Mouse (Mus musculus): ENCODE measurements around the gene Tmem212.

Gene Tmem212

DNA sequence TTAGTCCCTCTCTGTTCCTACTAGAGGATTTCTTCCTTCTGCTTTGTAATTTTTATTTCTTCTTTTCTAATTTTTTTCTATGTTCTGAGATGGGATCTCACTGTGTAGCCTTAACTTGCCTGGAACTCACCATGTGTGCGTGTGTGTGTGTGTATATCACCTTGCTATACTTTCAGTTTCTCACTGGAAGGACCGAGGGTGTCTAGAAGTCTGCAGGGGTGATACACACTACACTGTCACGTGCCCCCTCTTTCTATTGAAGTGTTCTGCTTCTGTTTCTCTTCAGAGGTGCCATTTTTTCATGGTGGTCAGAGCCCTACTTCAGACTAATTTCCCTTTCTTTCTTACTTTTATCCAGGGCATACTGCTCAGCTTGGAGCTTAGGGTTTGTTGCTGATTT lies 56.4 kb downstream of the Tmem212 start:
- DNase-seq: no peak

DNA sequence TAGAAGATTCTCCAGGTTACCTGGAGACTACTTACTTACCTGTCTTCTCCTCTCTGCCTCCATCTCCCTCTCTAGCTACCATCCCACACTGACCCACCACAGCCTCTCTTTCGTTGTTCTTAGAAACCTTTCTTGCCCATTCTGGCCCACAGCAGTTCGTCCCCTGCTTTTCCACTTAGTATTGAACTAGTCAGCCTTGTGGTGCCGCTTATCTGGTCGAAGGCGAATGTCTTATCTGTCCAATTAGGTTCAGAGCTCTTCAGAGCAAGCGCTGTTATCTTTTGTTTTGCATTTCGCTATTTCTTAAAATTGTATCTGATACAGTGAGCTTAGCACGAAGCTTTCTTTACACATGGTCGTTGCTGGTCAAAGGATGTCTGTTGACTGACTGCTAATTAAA lies 56.9 kb downstream of the Tmem212 start:
- DNase-seq: no peak

DNA sequence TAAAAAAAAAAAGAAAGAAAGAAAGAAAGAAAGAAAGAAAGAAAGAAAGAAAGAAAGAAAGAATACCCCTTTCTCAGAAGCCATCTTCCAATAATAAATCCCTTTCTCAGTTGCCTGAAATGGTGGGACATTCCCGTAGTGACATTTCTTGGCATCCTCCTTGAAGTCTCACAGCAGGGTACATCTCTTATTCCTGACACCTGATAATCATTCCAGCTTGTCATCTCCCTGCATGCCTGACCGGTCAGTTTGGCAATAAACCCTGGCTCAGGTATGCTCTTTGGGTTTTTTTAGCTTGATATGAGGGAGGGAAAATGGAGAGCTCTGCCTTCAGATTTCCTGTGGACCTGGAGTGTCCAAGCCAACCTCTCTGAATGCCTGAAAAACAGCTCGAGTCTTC lies 59.9 kb downstream of the Tmem212 start:
- no peak for DNase-seq

DNA sequence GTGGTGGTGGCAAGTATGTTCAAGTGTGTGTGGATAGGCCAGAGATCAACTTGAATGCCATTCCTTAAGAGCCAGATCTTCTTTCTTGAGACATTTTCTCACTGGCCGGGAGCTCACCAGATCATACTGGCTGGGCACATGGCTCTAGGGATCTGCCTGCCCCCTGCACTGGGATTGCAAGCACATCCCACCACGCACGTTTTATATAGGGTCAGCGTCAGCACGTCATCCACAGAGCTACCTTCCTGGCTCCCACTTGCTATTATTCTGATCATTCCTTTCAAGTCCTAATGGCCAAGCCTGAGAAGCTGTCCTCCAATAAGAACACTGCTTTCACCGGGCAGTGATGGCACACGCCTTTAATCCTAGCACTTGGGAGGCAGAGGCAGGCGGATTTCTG lies 60.4 kb downstream of the Tmem212 start:
- DNase-seq: no peak

DNA sequence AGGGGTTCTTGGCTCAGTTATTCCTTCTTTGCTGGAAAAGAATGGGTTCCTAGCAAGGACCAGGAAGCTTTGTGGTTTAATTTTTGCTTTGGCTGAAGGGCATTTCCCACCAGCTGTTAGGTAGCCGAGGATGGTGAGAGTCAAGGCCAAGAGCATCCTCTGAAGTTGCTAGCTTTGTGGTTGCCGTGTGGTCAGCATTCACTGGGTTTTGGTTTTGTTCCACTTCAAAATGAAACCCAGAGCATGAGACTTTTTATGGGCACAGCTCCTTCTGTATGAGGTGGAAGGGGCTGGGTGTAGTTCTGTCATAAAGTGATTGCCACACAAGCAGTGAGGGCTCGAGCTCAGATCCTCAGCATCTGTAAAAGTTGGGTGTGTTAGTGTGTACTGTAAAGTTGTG lies 67.4 kb downstream of the Tmem212 start:
- DNase-seq: no peak

DNA sequence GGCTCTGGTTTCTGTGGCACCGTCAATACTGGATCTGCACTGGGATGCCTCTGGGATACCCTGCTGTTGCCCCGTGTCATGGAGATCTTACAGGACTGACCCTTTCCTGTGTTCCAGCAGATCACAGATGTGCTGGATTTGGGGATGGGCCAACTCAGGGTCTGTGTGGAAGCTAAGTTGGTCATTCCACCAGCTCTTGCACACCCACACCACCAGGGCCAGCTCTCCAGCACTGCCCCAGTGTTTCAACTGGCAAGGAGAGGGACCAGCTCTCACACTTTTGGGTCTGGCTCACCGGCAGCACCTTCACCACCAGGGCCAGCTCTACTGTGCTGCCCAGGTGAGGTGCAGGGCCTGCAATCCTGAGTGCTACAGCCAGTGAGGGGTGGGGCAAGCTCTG lies 68.9 kb downstream of the Tmem212 start:
- DNase-seq: no peak

DNA sequence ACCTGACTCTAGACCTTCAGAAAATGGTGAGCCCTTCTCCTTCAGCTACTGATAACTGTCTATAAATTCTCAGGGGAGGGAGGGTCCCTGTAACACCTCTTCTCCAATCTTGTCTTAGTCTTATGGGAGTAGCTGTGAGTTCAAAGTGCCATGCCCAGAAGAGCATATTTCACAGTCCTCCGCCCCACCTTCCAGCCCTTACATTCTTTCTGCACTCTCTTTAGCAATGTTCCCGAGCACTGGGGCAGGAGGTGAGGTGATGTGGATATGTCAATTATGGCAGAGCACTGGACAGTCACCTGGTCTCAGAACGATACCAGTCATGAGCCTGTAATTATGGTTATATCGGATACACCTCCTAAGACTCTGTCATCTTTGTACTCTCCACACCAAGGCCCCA lies 70.2 kb downstream of the Tmem212 start:
- DNase-seq: no peak
